Mouse (Mus musculus) hindbrain, embryonic 11.5 days (tissue): ENCODE results near the gene Foxa2. TPM values are rescaled to one million over a fixed set of nuclear protein-coding genes. Genes with fewer than 3 reads are reported as not detected.

Experiments used
- ATAC-seq: fragments of 200-750 bp; cut with Nextera tagmentation; 2 replicates; pipeline ENCODE4 v1.8.0; 2017; ENCODE audit warnings: mild to moderate bottlenecking, moderate TSS enrichment, moderate library complexity; ENCODE audit not compliant: low FRiP score
- DNase-seq: peaks from one replicate; pipeline ENCODE4 v3.0.0-alpha.2; 2015; ENCODE audit warnings: low spot score
- H3K27ac ChIP-seq: fragments of 300-500 bp; sonication (generic); 2 replicates; pipeline ENCODE4 v1.5.1; 2014; ENCODE audit warnings: mild to moderate bottlenecking, low read depth, low read length
- H3K27me3 ChIP-seq: fragments of 300-500 bp; sonication (generic); 2 replicates; pipeline ENCODE4 v1.6.1; 2014; ENCODE audit warnings: mild to moderate bottlenecking, low read length, moderate library complexity, mixed read lengths; ENCODE audit not compliant: control insufficient read depth, insufficient read depth
- H3K36me3 ChIP-seq: fragments of 300-500 bp; sonication (generic); 2 replicates; pipeline ENCODE4 v1.6.1; 2014; ENCODE audit warnings: mild to moderate bottlenecking, low read length, moderate library complexity, mixed read lengths; ENCODE audit not compliant: control insufficient read depth, insufficient read depth
- H3K4me1 ChIP-seq: fragments of 300-500 bp; sonication (generic); replicated peaks from 2 replicates; pipeline ENCODE4 v1.6.1; 2014; ENCODE audit warnings: low read length, mixed read lengths; ENCODE audit not compliant: control insufficient read depth, insufficient read depth
- H3K4me2 ChIP-seq: fragments of 300-500 bp; sonication (generic); replicated peaks from 2 replicates; pipeline ENCODE4 v1.6.1; 2014; ENCODE audit warnings: mild to moderate bottlenecking, low read depth, low read length
- H3K4me3 ChIP-seq: fragments of 300-500 bp; sonication (generic); 2 replicates; pipeline ENCODE4 v1.5.1; 2014; ENCODE audit warnings: low read depth, low read length
- H3K9ac ChIP-seq: fragments of 300-500 bp; sonication (generic); 2 replicates; pipeline ENCODE4 v1.6.1; 2014; ENCODE audit warnings: low read depth, low read length
- H3K9me3 ChIP-seq: fragments of 300-500 bp; sonication (generic); 2 replicates; pipeline ENCODE4 v1.6.1; 2016; ENCODE audit warnings: low read length; ENCODE audit not compliant: control insufficient read depth
- WGBS: fragments of 180-500 bp; shearing (Covaris S2); extraction: QIAGEN DNeasy Blood & Tissue Kit; methylation state at CpG from one replicate; pipeline ENCODE4 v1.1.7; 2014; 5-methylcytosine and 5-hydroxymethylcytosine counted together
- polyA plus RNA-seq: library from polyadenylated mRNA; unstranded; fragments of >200 nt; fragmentation: Nextera tagmentation; extraction: Ambion mirVana; gene quantifications from 2 replicates; pipeline ENCODE4 v1.2.1, GENCODE M21; 2014

Foxa2 gene
- polyA plus RNA-seq, 1 experiment from 2014 or later, result 4.5 TPM

- Histone ChIP-seq H3K9ac (no peak overlapping the region), H3K4me1 (no peaks in the 10 kb centered on the region), H3K27ac (no peak overlapping the region), H3K27me3 (peaks cover 89% of the 10 kb centered on the region), H3K4me2 (no peak overlapping the region), H3K9me3 (no peaks in the 10 kb centered on the region), H3K4me3 (no peak overlapping the region), H3K36me3 (no peaks in the 10 kb centered on the region)
- WGBS, result 1% methylated on average over 11 of the region's 11 CpGs
- DNase-seq, result no peak
- no peak for ATAC-seq
Observed at GRCm38 (mm10) chr2:148030613-148030935, 16.2 kb downstream of the Foxa2 start.

- no peaks in the 10 kb centered on the region for H3K4me1 ChIP-seq
- DNase-seq (peak; percentile 53), ATAC-seq (peak; percentile 46)
- H3K27ac ChIP-seq, result no peak overlapping the region
- H3K27me3 ChIP-seq, result peaks cover 89% of the 10 kb centered on the region
- H3K4me3 ChIP-seq, result no peak overlapping the region
- H3K9ac ChIP-seq, result no peak overlapping the region
- no peaks in the 10 kb centered on the region for H3K9me3 ChIP-seq
- 2% methylated on average over 21 of the region's 21 CpGs for WGBS
- H3K36me3 ChIP-seq, result no peaks in the 10 kb centered on the region
- H3K4me2 ChIP-seq, result no peak overlapping the region
Observed at GRCm38 (mm10) chr2:148029751-148030612, 16.8 kb downstream of the Foxa2 start.

GRCm38 (mm10) chr2:148029050-148029608 is 17.6 kb downstream of the Foxa2 start:
- no peak overlapping the region for H3K27ac ChIP-seq
- no peak overlapping the region for H3K4me2 ChIP-seq
- DNase-seq (no peak), ATAC-seq (peak; percentile 90)
- H3K36me3 ChIP-seq, result no peaks in the 10 kb centered on the region
- WGBS, result 14% methylated on average over 9 of the region's 9 CpGs
- H3K4me3 ChIP-seq, result no peak overlapping the region
- H3K4me1 ChIP-seq, result no peaks in the 10 kb centered on the region
- peaks cover 89% of the 10 kb centered on the region for H3K27me3 ChIP-seq
- no peak overlapping the region for H3K9ac ChIP-seq
- H3K9me3 ChIP-seq, result no peaks in the 10 kb centered on the region

GRCm38 (mm10) chr2:148026366-148026765 is 20.4 kb downstream of the Foxa2 start:
- H3K27ac ChIP-seq, result no peak overlapping the region
- DNase-seq (no peak), ATAC-seq (no peak)
- H3K36me3 ChIP-seq, result no peaks in the 10 kb centered on the region
- 81% methylated on average over 1 of the region's 1 CpGs for WGBS
- H3K4me1 ChIP-seq, result no peaks in the 10 kb centered on the region
- peaks cover 90% of the 10 kb centered on the region for H3K27me3 ChIP-seq
- no peak overlapping the region for H3K4me2 ChIP-seq
- no peak overlapping the region for H3K9ac ChIP-seq
- no peaks in the 10 kb centered on the region for H3K9me3 ChIP-seq
- H3K4me3 ChIP-seq, result no peak overlapping the region

- Histone ChIP-seq H3K4me3 (no peak overlapping the region), H3K4me2 (no peak overlapping the region), H3K36me3 (no peaks in the 10 kb centered on the region), H3K27ac (no peak overlapping the region), H3K9ac (no peak overlapping the region), H3K4me1 (no peaks in the 10 kb centered on the region), H3K9me3 (no peaks in the 10 kb centered on the region), H3K27me3 (peaks cover 89% of the 10 kb centered on the region)
- WGBS, result 28% methylated on average over 2 of the region's 2 CpGs
- DNase-seq (peak; percentile 6), ATAC-seq (no peak)
Observed at GRCm38 (mm10) chr2:148025481-148025880, 21.3 kb downstream of the Foxa2 start.

- no peak overlapping the region for H3K9ac ChIP-seq
- no peak overlapping the region for H3K4me2 ChIP-seq
- no peak overlapping the region for H3K27ac ChIP-seq
- 59% methylated on average over 9 of the region's 9 CpGs for WGBS
- H3K4me1 ChIP-seq, result no peaks in the 10 kb centered on the region
- H3K27me3 ChIP-seq, result peaks cover 84% of the 10 kb centered on the region
- no peak overlapping the region for H3K4me3 ChIP-seq
- ATAC-seq (no peak), DNase-seq (peak; percentile 5)
- H3K9me3 ChIP-seq, result no peaks in the 10 kb centered on the region
- no peaks in the 10 kb centered on the region for H3K36me3 ChIP-seq
Observed at GRCm38 (mm10) chr2:148024268-148024935, 22.4 kb downstream of the Foxa2 start.

- H3K36me3 ChIP-seq, result no peaks in the 10 kb centered on the region
- no peak overlapping the region for H3K4me3 ChIP-seq
- peak; percentile 57 for DNase-seq
- no peaks in the 10 kb centered on the region for H3K4me1 ChIP-seq
- H3K9ac ChIP-seq, result no peak overlapping the region
- H3K4me2 ChIP-seq, result no peak overlapping the region
- peaks cover 84% of the 10 kb centered on the region for H3K27me3 ChIP-seq
- no peaks in the 10 kb centered on the region for H3K9me3 ChIP-seq
- 2% methylated on average over 12 of the region's 12 CpGs for WGBS
- H3K27ac ChIP-seq, result no peak overlapping the region
- ATAC-seq, result peak; percentile 41; the same call in 1 of the 2 replicates
Observed at GRCm38 (mm10) chr2:148023340-148023806, 23.4 kb downstream of the Foxa2 start.

- H3K4me3 ChIP-seq, result no peak overlapping the region
- H3K9ac ChIP-seq, result no peak overlapping the region
- no peaks in the 10 kb centered on the region for H3K36me3 ChIP-seq
- ATAC-seq (no peak), DNase-seq (no peak)
- no peak overlapping the region for H3K27ac ChIP-seq
- 6% methylated on average over 5 of the region's 5 CpGs for WGBS
- H3K9me3 ChIP-seq, result no peaks in the 10 kb centered on the region
- H3K27me3 ChIP-seq, result peaks cover 79% of the 10 kb centered on the region
- H3K4me2 ChIP-seq, result no peak overlapping the region
- no peaks in the 10 kb centered on the region for H3K4me1 ChIP-seq
Observed at GRCm38 (mm10) chr2:148021919-148022570, 24.7 kb downstream of the Foxa2 start.
